Mouse (Mus musculus): ENCODE data around the gene Pnpo.

Gene Pnpo

DNA sequence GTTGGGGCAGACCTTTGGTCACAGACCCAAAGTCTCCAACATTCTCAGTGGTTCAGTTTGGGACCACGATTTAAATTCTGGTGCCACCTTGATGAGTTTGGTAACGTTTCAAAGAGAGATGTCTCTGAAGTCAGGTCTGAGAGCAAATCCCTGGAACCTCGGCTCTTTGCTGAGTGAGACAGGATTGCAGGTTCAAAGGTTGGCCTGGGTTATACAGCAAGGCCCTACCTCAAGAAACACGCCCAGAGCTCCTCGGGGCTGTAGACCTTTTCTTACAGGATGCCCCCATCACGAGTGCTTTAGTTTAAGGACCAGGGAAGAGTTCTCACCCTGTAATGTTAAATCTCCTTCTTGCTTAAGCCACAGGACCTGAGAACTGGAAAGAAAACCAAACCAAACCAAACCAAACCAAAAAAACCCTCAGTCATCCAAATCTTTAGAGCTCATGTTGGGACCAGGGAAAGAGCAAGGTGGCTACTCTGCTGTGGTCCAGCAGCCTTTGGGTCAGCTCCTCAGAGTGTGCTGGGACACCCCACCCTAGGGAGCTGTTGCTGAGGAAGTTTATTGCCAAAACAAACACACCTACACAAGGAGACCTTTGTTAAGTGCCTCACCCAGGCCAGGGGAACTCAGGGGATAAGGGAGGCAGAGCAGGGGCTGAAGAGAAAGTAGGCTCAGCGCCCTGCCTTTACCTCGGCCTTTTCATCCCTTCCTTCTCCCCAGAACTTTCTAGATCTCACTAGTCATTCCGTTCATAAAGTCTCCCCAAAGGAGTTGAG is 7.7 kb downstream of the Pnpo start:
- no peak for DNase-seq

DNA sequence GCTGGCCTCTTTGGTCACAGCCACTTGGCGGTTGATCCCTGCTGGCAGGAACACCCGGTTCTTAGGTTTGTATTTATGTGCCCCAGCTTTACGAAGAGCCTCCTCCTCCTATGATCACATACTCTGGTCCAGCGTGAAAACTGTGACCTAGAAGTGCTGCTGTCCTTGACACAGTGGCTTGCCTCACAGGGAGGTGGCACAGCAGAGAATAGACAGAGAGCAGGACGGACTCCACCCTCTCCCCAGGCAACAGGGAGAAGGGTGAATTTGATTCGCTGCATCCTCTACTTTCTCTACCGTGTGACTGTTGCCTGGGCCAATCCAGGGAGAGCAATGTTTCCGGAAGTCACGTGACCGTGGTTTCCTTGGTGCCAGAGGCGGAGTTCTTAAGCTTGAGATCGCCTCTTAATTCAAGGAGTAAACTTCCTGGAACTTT is 8.8 kb downstream of the Pnpo start:
- peak; percentile 75 to 85 for DNase-seq

DNA sequence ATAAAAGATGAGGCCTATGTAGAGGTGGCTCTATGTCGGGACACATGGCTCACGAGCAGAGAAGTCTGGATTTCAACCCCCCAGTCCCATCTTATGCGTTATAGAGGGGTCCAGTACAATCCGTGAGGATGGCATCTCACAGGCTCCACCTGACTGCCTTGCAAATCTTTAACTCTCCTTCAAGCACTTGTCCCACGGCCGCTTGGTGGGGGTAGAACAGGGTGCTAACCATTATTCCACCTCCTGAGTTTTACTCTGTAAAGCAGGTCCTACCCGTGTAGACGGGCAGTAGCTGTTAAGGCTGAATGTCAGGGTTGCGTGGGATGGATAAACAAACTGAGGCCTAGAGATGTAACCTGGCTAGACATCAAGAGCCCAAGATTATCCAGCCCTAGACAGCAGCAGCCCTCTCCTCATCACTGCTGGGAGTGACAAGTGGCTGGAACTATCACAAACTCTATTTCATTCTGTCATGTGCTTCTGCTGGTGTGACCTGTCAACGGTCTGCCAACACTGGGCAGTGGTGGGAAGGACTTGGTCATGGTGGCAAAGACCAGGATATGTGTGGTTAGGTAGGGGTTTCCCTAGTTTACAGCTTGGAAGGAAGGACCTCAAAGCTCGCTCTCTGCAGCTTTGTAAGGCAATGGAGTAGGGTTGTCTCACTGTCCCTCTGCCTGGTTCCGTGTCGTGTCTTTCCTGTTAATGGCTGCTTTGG is 10.1 kb downstream of the Pnpo start:
- DNase-seq = peak; percentile 27 to 52

- peak; percentile 63 to 71 for DNase-seq
These were observed 12.3 kb downstream of the Pnpo start for GRCm38 (mm10) chr11:96931327-96932062.

DNA sequence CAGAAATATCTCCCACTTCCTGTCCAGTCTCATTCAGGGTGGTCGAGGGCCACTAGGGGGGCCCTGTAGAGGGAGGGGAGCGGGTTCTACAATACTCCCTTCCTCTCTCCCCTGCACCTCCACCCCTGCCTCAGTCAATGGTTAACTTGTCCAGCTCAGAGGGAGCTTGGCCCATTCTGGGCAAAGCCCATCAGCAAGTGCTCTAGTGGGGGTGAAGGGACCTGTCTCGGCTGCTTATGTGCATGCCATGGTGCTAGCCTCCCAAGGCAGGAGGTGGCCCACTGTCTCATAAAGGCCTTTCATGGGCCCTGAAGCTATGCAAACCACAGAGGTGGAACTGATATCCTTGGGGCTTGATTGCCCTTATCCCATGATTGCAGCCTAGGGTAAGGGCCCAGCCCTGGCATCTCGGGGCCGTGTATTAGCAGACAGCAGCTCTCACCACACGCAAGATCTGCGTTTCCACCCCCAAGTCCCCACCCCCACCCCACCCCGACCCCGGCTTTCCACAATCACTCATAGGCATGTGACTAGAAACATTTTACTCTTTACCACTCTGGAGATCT is 13.9 kb downstream of the Pnpo start:
- peak; percentile 66 to 75 for DNase-seq

DNA sequence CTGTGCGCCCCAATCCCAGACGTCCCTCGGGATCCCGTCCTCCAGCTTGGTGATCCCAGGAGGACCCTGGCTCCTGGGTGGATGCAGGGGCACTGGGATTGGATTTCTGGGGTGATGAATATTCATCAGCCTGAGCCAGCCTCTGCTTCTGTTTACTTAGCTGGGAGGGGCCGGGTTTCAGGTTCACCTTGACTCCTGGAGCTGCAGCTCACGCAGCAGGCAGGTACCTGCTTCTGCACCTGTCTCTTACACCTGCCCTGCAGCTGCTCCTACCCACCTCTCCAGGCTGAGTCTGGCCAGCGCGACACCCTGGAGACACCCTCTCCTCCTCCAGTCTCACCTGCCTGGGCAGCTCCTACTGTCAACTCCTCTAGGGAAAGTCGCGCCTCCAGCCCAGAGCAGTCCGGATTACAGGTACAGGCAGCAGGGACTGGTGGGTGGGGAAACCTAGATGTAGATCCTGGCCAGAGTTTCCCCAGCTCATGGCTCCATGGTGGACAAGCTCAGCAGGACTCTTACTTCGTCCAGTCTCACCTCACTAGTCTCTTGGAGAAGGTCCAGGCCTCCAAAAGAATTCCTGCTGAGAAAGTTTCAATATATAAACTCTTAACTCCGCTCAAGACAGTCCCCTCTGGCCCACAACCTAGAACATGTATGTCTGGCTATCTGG is 14.6 kb downstream of the Pnpo start:
- peak; percentile 68 to 79 for DNase-seq

DNA sequence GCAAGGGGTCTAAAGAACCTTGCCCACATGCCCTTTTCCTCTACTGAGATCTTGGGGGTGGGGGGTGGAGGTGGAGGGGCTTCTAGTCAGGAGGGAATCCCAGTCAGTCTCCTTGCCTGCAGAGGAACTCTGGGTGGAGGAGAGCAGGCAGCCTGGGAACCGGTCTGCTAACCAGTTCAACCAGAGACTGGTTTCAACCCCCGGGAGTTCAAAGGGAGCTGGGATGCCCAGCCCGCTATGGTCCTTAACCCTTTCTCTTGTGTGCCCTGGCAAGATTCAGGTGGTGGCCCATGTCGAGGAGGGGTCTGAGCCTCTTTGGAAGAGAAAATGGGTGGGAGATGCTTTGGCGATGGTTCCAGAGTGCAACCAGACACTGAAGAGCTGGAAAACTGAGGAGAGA is 15.1 kb downstream of the Pnpo start:
- DNase-seq = peak; percentile 57 to 75

- no peak for DNase-seq
These were observed 15.7 kb downstream of the Pnpo start, which contains the start of gene Prr15l for GRCm38 (mm10) chr11:96928088-96928487. TSS of gene Prr15l (plus strand) at chr11:96928104.

DNA sequence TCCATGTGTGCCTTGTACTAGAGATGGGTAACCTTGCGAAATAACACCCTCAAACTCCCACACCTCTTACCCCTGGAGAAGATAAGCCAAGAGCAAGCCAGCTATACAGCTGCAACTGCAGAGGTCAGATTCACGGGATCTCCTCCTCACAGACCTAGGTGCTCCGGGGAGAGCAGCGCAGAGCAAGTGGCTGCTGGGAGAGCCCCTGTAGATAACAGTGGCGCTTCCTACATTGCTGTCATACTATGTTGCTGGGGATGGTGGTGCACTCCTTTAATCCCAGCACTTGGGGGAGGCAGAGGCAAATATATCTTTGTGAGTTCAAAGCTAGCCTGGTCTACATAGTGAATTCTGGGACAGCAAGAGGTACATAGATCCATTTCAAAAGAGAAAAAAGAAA is 17.2 kb downstream of the Pnpo start:
- DNase-seq = no peak

DNA sequence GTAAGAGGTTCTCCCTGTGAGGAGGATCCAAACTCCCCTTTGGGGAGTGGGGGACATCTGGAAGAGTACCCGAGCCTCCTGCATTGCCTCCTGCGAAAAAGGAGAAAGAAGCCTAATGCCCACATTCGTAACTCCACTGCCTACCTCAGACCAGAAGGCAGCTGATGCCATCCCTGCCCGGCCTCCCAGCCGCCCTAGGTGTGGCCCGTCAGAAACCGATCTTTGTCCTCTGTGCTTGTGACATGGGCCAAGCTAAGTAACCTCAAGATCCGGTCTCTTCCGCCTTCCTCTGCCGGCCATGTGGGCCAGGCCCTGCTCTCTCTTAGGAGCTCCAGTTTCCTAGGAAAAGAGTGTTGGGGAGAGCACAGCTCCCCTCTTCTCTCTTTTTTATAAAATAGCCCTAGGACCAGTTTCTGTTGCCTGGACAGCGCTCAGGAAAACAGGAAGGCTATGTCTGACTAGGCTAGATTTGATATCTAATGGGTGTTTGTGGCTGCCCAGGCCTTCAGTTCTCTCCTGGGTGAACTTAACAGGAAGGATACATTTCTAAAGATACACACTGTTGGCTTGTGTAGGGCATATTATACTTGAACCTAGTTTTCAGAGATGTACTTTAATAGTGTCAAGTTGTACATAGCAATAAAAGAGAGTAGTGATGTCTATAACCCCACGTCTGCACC is 18.2 kb downstream of the Pnpo start:
- DNase-seq = no peak

- no peak for DNase-seq
These were observed 18.9 kb downstream of the Pnpo start for GRCm38 (mm10) chr11:96924861-96925260.

GRCm38 (mm10) chr11:96919003-96919402 is 24.8 kb downstream of the Pnpo start:
- no peak for DNase-seq

DNA sequence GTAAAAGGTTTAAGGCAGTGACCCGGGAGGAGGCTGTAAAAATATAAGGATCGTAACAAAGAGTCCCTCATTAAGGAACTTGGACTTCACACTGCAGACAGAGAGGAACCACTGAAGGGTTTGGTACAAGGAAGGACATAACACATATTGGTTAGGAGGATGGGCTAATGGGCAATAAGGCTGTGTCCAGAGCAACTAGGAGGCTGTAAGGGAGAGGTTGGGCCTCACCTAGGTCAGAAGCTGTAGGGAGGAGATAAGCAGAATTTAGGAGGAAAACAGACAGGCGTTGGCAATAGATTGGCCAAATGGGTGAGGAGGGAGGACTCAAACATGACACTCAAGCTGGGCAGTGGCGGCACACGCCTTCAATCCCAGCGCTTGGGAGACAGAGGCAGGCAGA is 26.4 kb downstream of the Pnpo start:
- no peak for DNase-seq

DNA sequence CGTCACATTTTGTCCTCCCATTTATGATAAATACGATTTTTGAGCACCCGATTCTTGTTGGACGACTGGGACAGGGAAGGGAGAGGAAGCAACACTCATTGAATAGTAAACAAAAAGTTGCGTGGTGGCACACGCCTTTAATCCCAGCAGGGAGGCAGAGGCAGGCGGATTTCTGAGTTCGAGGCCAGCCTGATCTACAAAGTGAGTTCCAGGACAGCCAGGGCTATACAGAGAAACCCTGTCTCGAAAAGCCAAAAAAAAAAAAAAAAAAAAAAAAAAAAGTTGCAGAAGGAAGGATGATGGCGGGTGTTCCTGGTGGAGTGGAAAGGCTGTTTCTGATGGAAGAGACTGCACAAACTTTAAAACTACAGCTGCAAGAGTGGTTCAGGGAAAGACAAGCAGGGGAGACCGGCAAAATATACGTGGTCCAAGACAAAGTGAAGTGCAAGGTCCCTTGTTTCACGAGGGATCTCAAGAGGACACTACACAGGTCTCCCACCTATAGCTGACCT is 26.8 kb downstream of the Pnpo start:
- DNase-seq = no peak

GRCm38 (mm10) chr11:96916044-96916884 is 27.5 kb downstream of the Pnpo start, which contains the start of gene Cdk5rap3:
TSS of gene Cdk5rap3 (minus strand) at chr11:96916496.
- peak; percentile 99 to 100 for DNase-seq

GRCm38 (mm10) chr11:96912682-96913081 is 31.1 kb downstream of the Pnpo start:
- DNase-seq = no peak

DNA sequence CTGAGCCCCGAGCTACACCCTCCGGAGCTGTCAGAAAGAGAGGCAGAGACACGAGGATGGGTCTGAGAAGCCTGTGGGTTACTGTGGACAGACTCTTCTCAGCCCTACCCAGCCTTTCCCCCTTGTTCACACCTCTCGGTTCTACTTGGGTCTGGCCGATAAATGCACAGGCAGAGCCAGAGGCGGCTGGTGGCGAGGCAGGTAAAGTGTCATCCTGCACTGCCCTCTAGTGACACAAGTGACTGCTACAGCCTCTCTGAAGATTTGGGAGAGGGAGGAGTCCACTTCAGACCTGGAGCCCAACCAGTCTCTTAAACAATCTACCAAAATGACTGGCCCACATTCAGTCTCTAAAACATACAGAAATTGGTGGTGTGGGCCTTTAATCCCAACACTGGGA is 33.8 kb downstream of the Pnpo start:
- peak; percentile 83 to 89 for DNase-seq

- no peak for DNase-seq
These were observed 35.2 kb downstream of the Pnpo start for GRCm38 (mm10) chr11:96908594-96908993.

GRCm38 (mm10) chr11:96906431-96907161 is 37.2 kb downstream of the Pnpo start:
- DNase-seq = no peak
